Mouse (Mus musculus) layer of hippocampus, adult 2 months (tissue): ENCODE data around the gene Mcu. TPM values are rescaled to one million over a fixed set of nuclear protein-coding genes. Genes with fewer than 3 reads are reported as not detected.

Source experiments
- DNase-seq, 2 experiments: peaks; one replicate each; pipeline ENCODE4 v3.0.0; 2022; ENCODE audit warnings: low spot score in 2 of 2
- H3K27ac ChIP-seq: fragments of 200-600 bp; 2 replicates; pipeline ENCODE4 v1.8.1; 2022
- H3K4me3 ChIP-seq: fragments of 200-600 bp; 2 replicates; pipeline ENCODE4 v1.8.1; 2022; ENCODE audit warnings: mild to moderate bottlenecking
- CTCF ChIP-seq: fragments of 200-600 bp; conservative IDR thresholded peaks from 2 replicates; pipeline ENCODE4 v1.8.1; 2022; ENCODE audit warnings: antibody characterized with exemption, mild to moderate bottlenecking, moderate library complexity
- total RNA-seq, 2 experiments: library from RNA; stranded (reverse); gene quantifications; 2 replicates each; pipeline ENCODE4 v1.2.3; 2021

Mcu gene
- total RNA-seq, 2 experiments from 2014 or later: 53.8 to 54.8 TPM

DNA sequence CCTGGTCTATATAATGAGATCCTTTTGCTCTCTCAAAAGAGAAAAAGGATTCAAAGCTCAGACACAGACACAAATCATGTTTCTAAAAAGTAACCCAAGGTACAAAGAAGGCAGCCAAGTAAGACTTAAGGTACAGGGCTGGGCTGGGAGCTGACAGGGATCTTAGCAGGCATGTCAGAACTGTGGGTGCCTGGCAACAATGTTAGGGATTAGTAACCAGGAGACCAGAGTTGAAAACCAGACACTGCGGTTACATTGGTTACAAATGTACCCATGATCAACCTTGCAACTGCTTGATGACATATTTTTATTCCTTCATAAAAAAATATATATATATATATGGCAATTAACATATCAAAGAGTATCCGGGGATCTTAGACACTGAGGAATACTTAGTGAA, 19.6 kb upstream of the Mcu start:
- Histone ChIP-seq H3K27ac (no peak overlapping the region), H3K4me3 (no peak overlapping the region)
- TF ChIP-seq CTCF: no peak
- DNase-seq: no peak

DNA sequence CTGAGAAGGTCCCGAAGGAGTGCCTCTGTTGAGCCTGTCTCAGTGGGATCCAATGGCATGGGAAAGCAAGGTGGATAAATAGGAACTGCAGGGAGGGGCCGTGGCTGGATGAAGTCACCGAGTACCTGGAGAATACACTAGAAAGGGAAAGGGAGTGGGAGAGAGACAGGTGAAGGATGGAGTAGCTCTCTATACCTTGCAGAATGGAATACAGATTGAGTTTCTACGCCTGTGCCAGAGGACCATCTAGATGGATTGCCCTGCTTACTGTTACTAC, 13.0 kb upstream of the Mcu start:
- no peak for DNase-seq
- no peak for TF ChIP-seq CTCF
- H3K27ac ChIP-seq: peak overlapping the region; percentile 56; the same call in 1 of the 2 replicates

DNA sequence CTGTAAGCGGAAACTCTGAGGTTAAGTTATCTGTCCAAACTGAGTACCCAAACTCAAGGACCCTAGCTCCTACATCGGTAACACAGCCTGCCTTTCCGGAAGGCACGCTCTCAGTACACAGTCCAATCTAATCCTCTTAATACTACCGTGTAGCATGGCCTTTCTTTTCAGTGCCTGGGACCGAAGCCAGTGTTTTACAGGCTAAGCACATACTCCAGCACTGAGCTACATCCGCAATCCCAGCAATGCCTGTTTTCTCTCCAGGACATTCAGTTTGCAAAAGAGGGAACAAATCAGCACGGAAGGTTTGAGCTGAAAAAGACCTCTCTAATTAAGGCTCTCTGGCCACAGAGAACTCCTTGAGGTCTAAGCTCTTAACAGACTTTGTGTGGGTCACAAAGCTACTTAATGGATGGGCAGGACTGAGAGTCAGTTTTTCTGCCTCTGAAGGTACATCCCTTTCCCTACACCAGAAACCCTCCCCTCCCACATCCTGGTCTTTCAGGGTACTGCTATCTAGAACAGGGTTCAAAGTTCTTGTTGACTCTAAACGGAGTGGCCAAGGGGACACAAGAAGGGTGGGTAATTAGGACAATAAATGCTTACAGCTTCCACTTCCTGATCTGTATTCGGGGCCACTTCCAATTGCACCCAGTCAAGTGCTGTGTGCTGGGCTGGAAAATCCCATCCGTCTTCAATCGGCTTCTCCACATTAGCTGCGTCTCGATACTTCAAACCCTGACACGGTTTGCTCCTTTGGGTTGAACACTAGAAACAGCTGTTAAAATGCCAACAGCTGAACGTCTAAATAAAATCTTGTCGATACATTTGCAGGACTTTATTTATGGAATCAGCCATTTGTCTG, 12.4 kb upstream of the Mcu start:
- TF ChIP-seq CTCF: no peak
- no peak for DNase-seq
- H3K4me3 ChIP-seq: no peak overlapping the region
- H3K27ac ChIP-seq: peak overlapping the region; percentile 56; the same call in 1 of the 2 replicates

More for the DNA sequence above, 13.0 kb upstream of the Mcu start:
- H3K4me3 ChIP-seq: no peak overlapping the region

DNA sequence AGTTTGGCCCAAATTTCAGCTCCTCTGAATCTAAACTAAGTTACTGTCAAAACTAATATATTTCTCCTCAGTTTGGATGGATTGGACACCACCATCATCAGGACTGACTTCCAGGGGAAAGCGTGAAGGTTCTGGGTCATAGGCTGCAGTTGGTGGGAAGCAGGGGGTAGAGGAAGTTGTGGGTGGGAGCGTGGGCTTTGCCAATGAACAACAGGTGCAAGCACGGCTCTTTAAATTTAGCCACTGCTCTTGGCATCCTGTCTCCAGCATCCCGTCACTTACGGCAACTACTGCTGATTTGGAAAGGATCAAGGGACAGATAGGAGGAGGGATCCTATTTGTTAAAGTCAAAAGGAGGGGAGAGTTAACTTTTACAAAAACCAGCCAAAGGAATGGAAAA, 7.0 kb upstream of the Mcu start:
- no peak overlapping the region for H3K4me3 ChIP-seq
- DNase-seq: no peak
- H3K27ac ChIP-seq: no peak overlapping the region
- no peak for TF ChIP-seq CTCF

DNA sequence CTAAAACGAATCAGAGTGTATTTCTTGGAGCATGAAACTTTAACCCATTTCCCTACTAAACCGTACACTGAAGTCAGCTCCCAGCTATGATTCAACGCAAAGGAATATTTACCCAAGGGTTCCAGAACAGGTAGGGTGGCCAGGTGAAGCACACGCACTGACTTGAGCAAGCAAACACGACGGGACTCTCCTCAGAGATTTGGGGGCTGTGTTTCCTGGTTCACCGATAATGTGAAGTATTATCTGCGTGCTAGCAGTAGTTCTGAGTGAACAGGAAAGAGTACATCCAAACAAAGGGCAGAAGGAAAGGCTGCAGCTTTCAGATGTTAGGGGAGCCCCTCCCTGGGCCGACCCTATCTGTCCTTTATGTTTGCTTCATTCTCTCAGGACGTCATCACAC, 4.9 kb upstream of the Mcu start:
- TF ChIP-seq CTCF: no peak
- Histone ChIP-seq H3K27ac (no peak overlapping the region), H3K4me3 (no peak overlapping the region)
- DNase-seq: no peak

DNA sequence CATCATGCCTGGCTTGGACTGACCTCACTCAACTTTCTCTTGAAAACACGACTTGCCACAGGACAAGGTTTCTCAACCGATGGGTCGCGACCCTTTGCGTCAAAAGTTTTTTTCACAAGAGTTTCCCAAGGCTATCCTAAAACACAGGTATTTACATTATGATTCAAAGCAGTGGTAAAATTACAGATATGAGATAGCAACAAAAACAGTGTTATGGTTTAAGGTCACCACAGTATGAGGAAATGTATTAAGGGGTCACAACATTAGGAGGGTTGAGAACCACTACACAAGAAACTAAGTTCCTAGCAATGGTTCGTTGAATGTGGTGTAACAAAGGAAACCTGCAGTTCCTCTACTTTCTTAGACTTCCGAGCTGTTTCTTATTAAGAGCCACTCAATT, 1.3 kb upstream of the Mcu start:
- no peak overlapping the region for H3K27ac ChIP-seq
- no peak for TF ChIP-seq CTCF
- H3K4me3 ChIP-seq: no peak overlapping the region
- no peak for DNase-seq

DNA sequence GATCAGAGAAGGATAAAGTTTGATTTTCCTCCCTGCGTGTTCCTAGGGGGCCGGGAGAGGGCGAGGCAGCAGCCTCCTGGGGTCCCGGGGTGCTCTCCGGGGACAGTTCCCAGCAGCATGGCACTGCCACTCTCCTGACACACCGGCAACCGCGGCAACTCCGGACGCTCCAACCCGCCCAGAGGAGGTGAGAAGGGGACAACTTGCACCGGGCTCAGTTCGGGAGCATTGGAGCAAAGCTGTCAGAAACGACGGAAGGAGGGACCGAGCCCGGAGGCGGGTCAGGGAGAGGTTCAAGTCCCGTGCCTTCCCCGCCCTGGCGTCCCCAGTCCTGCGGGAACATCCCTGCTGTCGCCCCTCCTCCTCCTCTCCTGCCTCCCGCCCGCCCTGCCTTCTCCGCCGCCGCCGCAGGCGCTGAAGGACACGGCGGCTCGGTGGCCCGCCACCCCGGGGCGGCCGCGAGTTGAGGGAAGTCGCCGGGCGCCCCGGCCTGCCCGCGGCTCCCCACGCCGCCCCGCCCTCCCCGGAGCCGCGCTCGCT, 441 bp downstream of the Mcu start, which contains the start of gene Gm10322:
Gene Gm10322, plus strand, starts transcription at position 83 of the 540 bp plus-strand sequence.
- H3K27ac ChIP-seq: peak within 1 kb of the TSS; percentile 92
- H3K4me3 ChIP-seq: peak within 1 kb of the TSS; percentile 61
- peak; percentile 31 to 37 for DNase-seq
- TF ChIP-seq CTCF: peak; percentile 60

DNA sequence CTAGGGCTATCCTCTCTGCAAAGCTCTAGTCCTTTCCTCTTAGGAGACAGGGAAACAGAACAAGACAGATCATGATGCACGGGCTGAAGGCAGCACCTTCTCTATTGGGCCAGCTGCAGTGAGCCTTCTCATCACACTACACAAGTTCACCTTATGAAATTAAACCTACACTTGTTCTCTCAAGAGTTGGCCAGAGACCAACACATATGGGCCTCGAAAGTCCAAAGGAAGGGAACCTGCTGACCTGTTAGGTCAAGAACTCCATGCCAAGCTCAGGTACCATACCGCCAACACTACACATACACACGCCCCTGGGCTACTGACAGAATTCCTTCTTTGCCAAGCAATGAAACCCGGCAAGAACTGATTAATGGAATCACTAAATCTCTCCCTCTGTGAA, 1.1 kb downstream of the Mcu start:
- no peak for TF ChIP-seq CTCF
- no peak for DNase-seq
- peak overlapping the region; percentile 61 for H3K4me3 ChIP-seq
- H3K27ac ChIP-seq: peak overlapping the region; percentile 92

DNA sequence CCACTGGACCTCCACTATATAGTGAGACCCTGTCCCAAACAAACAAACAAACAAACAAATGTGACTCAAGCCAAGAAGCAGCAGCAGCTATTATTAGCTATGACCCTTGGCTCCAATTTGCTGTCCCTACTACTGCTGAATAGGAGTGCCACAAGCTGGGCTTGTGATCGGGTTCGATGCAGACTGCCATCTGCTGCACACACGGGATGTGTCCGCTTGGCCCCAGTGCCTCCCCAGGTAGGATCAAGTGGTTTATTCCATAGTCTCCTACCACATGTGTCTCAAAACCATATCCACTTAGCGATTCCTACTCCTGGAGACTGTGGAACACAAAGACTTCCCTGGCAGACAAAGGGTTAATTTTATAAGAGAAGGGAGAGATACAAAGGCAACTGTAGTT, 2.4 kb downstream of the Mcu start:
- H3K4me3 ChIP-seq: peak overlapping the region; percentile 61
- DNase-seq: no peak
- TF ChIP-seq CTCF: peak; percentile 30
- peak overlapping the region; percentile 32; the same call in 1 of the 2 replicates for H3K27ac ChIP-seq

DNA sequence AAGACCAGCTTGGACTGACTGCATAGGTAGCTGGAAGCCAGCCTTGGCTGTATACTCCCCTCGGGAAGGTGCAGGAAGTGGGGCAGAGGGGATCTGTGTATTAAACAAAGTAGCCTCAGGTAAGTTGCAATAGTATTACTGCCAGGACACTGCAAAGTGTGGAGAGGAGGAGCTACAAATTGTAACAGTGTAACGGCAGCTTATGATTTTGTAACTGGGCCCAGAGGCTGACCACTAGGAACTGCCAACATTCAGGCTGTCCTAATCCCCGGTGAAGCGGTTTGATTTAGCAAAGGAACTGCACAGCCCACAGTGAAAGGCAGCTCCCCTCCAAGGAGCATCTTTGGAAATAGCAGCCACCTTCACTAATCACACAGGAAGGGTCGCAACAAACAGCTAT, 3.2 kb downstream of the Mcu start:
- H3K27ac ChIP-seq: no peak overlapping the region; the same call in 1 of the 2 replicates
- DNase-seq: no peak
- H3K4me3 ChIP-seq: no peak overlapping the region
- no peak for TF ChIP-seq CTCF

DNA sequence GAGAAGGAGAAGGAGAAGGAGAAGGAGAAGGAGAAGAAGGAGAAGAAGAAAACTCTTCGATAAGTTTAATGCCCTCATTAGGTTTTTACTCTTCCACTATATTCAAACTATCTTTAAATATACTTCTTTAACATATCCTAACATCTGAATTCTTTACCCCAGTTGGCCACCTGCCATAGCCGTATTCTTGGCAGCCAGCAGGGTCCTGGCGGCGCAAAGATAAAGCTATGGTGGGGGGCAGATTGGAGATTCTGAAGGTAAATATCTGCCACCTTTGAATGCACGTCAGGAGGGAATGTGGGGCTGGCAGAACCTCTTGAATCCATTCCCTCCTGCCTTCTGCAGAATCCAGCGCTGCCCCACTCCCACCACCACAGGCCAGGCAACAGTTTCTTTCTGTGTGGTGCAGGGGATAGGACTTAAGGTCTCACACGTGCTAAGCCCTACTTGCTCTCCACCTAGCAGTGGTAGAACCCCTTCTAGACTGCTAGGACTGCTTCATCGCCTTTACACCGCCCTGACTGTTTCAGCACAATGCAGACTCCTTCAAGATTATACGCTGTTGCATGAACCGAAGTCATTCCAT, 11.5 kb downstream of the Mcu start:
- no peak overlapping the region for H3K27ac ChIP-seq
- no peak overlapping the region for H3K4me3 ChIP-seq
- TF ChIP-seq CTCF: no peak
- no peak for DNase-seq

DNA sequence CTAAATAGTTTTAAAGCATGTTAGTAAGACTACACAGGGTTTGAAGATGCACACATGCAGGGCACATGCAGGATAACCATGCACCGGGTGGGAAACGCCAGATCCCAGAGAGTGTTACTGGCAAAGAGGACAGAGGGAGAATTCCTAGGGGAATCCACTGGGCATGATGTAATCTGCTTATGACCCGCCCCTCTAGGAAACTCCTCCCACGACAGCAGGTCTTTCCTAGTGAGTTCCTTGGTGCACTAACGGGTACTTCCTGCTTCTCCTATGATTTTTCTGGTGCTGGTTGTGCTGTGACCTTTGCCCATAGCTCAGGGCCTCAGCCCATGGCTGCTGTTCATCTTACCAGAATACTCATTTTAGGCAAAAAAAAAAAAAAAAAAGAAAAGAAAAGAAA, 12.6 kb downstream of the Mcu start:
- Histone ChIP-seq H3K4me3 (no peak overlapping the region), H3K27ac (no peak overlapping the region)
- no peak for DNase-seq
- no peak for TF ChIP-seq CTCF

DNA sequence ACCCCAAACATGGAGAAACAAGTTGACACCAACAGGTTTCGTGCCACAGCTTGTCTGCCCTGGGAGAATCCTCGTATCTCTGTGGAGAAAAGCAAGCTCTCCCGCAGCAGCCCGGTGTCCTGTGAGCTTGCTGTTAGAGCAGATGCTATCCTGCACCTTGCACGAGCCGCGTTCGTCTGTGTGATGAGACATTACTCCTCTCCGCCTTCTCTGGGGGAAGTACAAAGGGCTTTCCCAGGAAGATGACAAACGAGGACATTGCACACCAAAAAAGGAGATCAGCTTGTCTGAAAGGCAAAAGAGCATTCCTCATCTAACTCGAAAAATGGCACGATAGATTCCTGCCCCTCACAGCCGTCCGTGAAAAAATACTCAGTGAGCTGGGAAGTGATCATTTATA, 13.6 kb downstream of the Mcu start:
- no peak for TF ChIP-seq CTCF
- H3K4me3 ChIP-seq: peak overlapping the region; percentile 23
- peak in 1 of 2 experiments; percentile 50 for DNase-seq
- peak overlapping the region; percentile 51; the same call in 1 of the 2 replicates for H3K27ac ChIP-seq
